Mouse (Mus musculus): ENCODE data around the gene BC061212.
"Not testable (repeated sequence)": the region's sequence is repeated elsewhere in the genome, so short reads cannot be mapped to it uniquely, and the experiment has no call there.

Gene BC061212

GRCm38 (mm10) chr5:94070445-94070844 is at the start of gene BC061212:
Gene BC061212, minus strand, starts transcription at chr5:94070545.
- DNase-seq (ENCODE audit: low read depth, low spot score): not testable (repeated sequence)

- not testable (repeated sequence) for DNase-seq (ENCODE audit: low read depth, low spot score)
Observed at GRCm38 (mm10) chr5:94076085-94076484, 5.7 kb upstream of the BC061212 start, which contains the start of gene Gm6351. Gene Gm6351, plus strand, starts transcription at chr5:94076385.

Measured in retina, adult 2 months (tissue).